Mouse (Mus musculus) heart, postnatal 14 days (tissue): ENCODE measurements around the gene Car6. TPM values are rescaled to one million over a fixed set of nuclear protein-coding genes. Genes with fewer than 3 reads are reported as not detected.

Experiments used
- DNase-seq, 2 experiments: peaks; one replicate each; pipeline ENCODE4 v3.0.0; 2021 to 2022
- intact Hi-C: fragments of 180-260 bp; cut with DNase I; formaldehyde crosslinking; loops from one replicate; pipeline ENCODE4 v1.15.1; 2025
- total RNA-seq, 2 experiments: library from RNA; stranded (reverse); gene quantifications; 2 replicates each; pipeline ENCODE4 v1.2.3; 2021

Car6 gene
- total RNA-seq, 2 experiments from 2014 or later, result not detected

DNA sequence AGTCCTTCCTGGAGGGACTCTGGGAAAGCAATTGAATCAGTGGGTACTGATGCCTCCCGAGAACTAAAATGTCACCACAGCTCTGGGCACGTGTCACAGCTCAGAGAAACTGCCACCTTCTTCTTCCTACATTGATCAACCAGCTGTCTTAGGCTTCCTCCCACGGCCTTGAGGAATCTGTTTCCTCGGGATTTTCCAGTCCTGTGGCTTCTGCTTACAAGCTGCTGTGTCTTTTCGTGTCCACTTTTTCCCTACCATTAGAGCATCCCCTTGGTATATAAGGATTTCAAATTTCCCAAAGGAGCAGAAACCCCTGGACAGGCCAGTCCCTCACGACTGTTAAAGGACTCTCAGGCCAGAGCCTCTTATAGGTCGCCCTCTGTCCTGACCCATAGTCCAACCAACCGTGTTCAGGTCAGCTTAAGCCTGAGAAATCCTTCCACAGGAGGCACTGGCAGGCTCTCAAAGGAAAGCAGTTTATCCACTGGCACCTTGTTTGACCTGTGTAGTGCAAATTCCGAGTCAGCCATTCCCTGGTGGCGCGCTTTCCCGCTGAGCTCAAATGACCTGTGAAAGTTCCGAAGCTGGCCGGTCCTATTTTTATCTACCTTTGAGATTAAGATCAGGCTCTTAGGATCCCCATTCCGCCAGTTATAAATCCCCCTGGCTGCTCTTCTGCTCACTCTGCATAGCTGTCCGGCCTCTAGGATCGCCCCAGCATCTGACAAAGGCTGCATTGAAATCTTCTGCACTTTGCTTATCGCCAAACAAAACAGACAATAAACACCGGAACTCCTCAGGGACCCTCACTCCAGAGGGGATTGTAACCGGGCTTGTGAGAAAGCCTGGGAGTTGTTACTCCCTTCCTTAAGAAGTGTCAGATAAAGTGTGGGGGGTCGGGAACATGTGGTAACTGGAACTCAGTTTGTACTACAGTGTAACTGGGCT is 29.6 kb upstream of the Car6 start:
- intact Hi-C loops, result no loop called here
- DNase-seq, result no peak

GRCm38 (mm10) chr4:150229747-150230390 is 28.7 kb upstream of the Car6 start:
- no peak for DNase-seq
- intact Hi-C loops, result no loop called here

- intact Hi-C loops, result no loop called here
- no peak for DNase-seq
Observed at GRCm38 (mm10) chr4:150228581-150229348, 27.6 kb upstream of the Car6 start.

DNA sequence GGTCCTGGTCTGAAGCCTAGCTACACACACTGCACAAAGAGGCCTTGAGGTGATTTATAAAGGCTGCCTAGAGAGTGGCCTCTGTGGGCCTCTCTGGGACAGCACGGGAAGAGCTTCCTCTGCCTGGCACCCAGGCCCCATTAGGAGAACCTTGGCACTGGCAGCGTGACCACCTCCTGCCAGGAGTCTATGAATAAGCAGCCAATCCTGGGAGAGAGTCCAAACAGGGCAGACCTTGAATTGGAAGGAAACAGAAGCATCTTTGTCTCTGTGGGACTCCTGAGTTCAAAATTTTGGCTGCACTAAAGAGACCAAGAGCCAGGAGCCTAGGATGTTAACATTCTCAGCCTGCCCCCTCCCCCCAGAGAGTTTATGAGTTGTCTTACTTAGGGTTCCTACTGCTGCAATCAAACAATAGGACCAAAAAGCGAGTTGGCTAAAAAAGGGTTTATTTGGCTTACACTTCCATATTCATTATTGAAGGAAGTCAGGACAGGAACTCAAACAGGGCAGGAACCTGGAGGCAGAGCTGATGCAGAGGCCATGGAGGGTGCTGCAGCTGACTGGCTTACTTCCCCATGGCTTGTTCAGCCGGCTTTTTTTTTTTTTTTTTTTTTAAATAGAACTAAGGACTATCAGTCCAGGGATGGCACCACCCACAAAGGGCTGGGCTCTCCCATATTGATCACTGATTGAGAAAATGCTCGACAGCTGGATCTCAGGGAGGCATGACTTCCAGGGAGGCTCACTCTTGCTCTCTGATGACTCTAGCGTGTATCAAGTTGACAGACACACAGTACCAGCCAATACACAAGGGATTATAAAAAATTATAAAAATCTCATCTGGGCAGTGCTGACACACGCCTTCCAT is 25.9 kb upstream of the Car6 start:
- DNase-seq, result peak; percentile 49 to 77
- intact Hi-C loops, result no loop called here

GRCm38 (mm10) chr4:150225700-150226099 is 24.6 kb upstream of the Car6 start:
- intact Hi-C loops, result loop anchor here (2.0 kb wide), 1 partner anchor 13 kb away; no protein-coding TSS in a partner anchor
- no peak for DNase-seq

GRCm38 (mm10) chr4:150223830-150224229 is 22.7 kb upstream of the Car6 start:
- intact Hi-C loops, result loop anchor here (2.0 kb wide), 1 partner anchor 15 kb away; no protein-coding TSS in a partner anchor
- DNase-seq, result no peak

DNA sequence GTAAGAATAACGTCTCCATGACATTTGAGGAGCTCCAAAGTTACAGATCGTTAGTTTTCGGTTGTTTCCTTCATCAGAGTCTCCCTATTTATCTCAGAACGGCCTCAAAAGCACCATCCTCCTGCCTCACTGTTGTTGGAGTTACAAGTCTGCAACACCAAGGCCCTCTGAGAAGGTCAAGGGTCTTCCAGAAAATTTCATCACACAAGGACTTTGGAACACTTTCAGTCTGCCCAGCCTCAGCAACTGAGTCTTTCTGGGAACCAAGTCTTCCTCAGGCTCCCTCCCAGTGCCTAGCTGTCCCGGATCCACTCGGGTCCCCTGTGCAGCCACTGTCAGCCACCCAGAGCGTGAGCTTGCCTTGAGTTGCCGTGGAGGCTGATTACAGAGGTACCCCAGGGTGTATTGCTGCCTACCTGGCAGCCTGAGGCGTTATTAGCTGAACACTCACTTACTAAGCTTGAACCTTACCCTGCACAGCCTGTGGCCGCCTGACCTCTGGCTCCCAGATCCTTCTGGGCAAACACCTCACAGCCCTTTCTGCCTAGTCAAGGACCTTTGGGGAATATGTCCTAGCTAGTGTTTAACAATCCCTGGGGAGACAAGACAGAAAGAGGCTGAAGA is 20.0 kb upstream of the Car6 start:
- intact Hi-C loops, result no loop called here

DNA sequence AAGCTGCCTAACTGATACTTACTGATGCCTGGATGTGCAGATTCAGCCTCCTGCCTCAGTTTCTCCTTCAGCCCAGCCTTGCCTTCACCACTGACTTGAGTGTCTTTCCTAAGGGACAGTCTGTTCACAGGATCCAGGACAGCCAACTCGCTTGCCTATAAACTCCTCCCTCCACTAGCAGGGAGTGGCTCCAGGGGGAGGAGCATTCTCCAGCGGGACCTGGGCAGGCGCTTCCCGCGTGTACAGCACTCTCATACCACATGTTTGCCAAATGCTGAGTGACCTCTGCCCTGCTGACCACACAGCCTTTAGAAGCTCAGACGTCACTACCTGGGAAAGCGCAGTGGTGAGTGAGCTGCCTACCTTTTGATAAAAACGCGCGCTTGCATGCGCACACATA is 19.5 kb upstream of the Car6 start:
- intact Hi-C loops, result no loop called here

More for the DNA sequence above, 20.0 kb upstream of the Car6 start:
- no peak for DNase-seq

DNA sequence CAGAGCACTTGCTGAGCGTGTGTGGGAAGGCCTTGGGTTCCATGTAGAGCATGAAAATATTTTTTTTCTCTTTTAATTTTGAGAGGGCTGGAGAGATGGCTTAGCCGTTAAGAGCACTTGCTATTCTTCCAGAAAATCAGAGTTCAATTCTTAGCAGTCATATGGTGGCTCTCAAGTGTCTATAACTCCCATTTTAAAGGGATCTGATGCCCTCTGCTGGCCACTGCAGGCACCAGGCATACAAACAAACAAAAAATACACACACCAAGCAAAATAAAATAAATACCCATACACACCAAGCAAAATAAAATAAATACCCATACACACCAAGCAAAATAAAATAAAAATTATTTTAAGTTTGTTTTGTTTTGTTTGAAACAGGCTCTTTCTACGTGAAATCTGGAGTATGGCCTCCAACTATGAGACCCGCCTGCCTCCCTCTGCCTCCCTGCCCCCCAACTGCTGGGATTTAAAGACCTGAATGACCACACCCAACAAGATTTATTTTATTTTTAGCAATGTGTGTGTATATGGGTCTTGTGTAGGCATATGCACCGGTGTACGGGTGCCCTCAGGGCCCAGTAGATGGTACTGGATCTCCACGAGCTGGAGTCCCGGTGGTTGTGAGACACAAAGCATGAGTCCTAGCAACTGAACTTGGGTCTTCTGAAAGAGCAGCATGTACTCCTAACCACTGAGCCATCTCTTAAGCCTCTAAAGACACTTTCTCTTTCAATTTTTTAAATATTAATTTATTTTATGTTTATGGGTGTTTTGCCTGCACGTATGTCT is 18.6 kb upstream of the Car6 start:
- peak; percentile 57 to 74 for DNase-seq
- intact Hi-C loops, result loop anchor here (2.0 kb wide), 2 partner anchors 43 to 83 kb away; no protein-coding TSS in a partner anchor

More for the DNA sequence above, 19.5 kb upstream of the Car6 start:
- DNase-seq, result peak in 1 of 2 experiments; percentile 26

DNA sequence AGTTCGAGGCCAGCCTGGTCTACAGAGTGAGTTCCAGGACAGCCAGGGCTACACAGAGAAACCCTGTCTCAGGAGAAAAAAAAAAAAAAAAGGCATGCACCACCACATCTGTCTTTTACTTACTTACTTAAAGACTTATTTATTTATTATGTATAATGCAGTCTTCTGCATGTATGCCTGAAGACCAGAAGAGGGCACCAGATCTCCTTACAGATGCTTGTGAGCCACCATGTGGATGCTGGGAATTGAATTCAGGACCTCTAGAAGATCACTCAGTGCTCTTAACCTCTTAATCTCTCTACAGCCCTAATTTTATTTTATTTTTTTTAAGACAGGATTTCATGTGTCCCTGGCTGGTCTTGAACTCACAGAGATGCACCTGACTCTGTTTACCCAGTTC is 16.8 kb upstream of the Car6 start:
- no peak for DNase-seq
- intact Hi-C loops, result loop anchor here (2.0 kb wide), 2 partner anchors 41 to 81 kb away; no protein-coding TSS in a partner anchor

GRCm38 (mm10) chr4:150217042-150217554 is 16.0 kb upstream of the Car6 start:
- intact Hi-C loops, result no loop called here
- DNase-seq, result no peak

- intact Hi-C loops, result no loop called here
- DNase-seq, result no peak
Observed at GRCm38 (mm10) chr4:150216423-150216822, 15.3 kb upstream of the Car6 start.

- no peak for DNase-seq
- intact Hi-C loops, result no loop called here
Observed at GRCm38 (mm10) chr4:150213910-150214309, 12.8 kb upstream of the Car6 start.

- intact Hi-C loops, result no loop called here
- DNase-seq, result peak; percentile 28 to 54
Observed at GRCm38 (mm10) chr4:150212553-150212971, 11.4 kb upstream of the Car6 start.

- intact Hi-C loops, result no loop called here
- no peak for DNase-seq
Observed at GRCm38 (mm10) chr4:150211930-150212552, 10.9 kb upstream of the Car6 start.

DNA sequence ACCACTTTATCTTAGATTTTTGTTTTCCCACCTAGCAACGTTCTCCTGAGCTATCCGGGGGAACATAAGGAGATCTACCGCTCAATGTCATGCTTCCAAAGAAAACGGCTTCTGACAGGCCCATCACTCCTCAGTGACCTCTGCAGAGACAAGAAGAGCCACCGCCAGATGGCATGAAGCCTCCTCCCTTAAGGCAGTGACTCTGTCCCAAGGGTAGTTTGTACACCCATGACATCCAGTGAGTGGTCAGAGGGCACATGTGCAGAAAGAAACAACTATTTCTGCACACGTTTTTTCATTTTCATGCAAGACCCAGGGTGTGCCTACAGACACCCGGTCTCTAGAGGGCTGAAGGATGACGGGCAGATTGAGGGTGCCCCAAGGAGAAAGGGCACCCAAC is 9.2 kb upstream of the Car6 start:
- no peak for DNase-seq
- intact Hi-C loops, result no loop called here

GRCm38 (mm10) chr4:150209751-150210150 is 8.6 kb upstream of the Car6 start:
- DNase-seq, result no peak
- intact Hi-C loops, result no loop called here

DNA sequence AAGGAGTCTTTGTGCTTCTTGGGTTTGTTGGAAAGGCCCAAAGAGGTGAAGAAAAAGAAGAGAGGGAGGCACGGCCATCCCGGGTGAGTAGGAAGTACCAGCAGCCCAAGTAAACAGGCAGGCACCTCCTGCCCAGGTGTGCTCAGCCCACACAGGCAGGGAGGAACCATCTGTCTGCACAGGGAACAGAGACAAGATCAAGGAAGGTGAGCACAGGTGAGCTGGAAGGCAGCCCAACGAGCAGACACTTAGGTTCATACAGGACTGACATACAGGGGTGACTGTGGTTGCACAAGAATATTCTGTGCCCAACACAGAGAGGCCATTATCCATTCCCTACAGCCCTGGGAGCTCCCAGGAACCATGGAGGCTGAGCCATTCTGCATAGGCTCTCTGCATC is 3.7 kb upstream of the Car6 start:
- intact Hi-C loops, result no loop called here

More for the DNA sequence above, 3.7 kb upstream of the Car6 start:
- DNase-seq, result no peak
